Mouse (Mus musculus): Measurements from ENCODE around the gene Nr1d1.

The Nr1d1 gene

DNA sequence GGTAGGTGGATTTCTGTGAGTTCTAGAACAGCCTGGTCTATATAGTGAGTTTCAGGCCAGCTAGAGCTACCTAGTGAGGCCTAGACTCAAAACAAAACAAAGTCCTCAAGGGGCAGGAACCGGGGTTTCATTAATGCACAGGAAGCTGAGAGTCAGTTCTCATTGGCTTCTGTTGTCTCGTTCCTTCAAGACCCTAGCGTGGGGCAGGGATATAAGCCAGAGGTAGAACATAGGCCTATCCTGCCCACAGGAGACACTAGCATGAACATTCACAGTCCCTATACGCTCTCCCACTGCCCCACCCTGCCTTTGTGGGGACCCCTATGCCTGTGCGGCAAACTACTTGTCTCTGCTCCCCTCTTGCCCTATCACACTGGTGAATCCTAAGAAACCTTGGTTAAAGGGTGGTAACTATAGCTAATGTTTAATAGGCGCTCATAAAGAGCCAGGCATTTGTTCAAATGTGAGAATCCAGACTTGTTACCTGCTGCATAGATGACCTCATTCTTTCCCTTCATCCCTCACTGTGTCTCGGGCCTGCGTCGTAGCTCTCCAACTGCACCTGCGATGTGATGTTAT lies 22.5 kb downstream of the Nr1d1 start:
- no peak for DNase-seq (ENCODE audit: low spot score in 2 of 2)

DNA sequence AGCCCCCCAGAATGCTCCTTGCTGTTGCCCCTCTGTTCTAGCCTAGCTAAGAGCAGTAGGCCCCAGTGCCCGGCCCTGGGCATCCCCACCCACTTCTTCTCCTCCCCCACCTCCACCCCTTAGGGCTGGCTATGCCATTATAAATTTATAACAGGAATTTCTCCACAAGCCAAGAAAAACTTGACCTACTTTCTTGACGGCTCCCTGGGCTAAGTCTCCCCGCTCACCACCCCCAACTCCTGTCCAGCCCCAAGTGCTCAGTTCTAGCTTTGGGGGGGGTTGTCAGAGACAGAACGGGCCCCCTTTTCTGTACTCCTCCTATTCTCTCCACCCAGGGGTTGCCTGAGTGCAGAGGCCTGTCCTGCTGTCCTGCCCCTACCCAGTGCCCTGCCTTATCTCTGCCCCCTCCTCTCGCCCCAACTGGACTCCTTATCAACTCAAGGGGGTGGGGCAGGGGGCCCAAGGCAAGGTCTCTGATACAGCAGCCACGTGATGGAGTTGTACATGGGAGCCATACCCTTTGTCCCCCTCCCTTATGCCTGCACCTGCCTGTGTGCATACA lies 23.8 kb downstream of the Nr1d1 start:
- DNase-seq (ENCODE audit: low spot score in 2 of 2) = peak in 1 of 2 experiments; percentile 17

DNA sequence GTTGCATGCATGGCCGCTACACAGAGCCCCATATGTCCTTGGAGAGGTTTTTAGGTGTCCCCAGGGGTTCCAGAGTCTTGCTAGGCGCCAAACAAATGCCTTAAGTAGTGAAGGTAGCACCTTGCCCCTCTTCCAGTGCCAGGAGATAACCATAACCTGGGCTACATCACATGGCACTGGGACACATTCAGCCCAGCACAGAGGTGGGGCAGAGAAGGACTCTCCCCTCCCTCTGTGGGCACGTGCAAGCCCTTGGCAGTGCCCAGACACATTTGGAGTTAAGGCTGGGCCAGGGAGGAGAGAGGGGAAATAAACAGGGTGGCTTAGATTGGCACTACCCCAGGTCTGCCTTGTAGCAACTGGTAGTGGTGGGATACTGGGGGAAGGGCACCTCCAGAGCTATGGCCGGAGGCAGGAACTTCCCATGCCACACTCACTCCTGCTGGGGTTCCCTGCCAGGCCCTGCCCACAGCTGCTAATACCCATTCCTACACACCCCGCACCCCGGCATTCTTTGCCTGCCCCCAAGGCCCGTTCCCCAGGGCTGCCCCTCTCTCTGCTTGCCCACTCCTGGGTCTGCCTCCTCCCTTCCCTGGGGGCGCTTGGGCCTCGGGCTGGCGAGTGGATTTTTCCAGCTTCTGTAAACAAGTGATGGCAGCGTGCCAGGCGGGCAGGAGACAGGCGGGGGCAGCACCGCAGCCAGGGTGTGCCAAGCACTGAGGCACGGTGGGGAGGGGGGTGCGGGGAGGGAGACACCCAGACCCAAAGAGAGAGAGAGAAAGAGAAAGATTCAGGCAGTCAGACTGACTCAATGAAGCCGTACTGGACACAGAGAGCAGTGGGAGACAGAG lies 24.6 kb downstream of the Nr1d1 start:
- peak in 1 of 2 experiments; percentile 77 for DNase-seq (ENCODE audit: low spot score in 2 of 2)

DNA sequence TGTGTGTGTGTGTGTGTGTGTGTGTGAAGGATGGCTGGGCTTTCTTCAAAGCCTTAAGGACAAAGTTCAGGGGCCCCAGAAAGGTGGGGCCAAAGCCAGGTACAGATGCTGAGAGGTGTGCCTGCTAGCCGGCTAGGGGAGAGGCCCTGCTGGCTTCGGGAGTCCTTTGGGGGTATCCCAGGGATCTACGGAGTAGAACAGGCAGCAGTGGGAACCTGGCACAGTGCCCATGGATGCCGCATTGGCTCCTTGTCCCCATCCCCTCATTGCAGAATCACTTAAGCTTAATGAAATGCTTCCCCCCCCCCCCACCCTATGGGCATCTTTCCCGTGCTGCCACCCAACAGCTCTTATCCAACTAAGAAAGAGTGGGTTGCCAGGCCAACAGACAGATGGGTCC lies 25.4 kb downstream of the Nr1d1 start:
- peak in 1 of 2 experiments; percentile 38 for DNase-seq (ENCODE audit: low spot score in 2 of 2)

DNA sequence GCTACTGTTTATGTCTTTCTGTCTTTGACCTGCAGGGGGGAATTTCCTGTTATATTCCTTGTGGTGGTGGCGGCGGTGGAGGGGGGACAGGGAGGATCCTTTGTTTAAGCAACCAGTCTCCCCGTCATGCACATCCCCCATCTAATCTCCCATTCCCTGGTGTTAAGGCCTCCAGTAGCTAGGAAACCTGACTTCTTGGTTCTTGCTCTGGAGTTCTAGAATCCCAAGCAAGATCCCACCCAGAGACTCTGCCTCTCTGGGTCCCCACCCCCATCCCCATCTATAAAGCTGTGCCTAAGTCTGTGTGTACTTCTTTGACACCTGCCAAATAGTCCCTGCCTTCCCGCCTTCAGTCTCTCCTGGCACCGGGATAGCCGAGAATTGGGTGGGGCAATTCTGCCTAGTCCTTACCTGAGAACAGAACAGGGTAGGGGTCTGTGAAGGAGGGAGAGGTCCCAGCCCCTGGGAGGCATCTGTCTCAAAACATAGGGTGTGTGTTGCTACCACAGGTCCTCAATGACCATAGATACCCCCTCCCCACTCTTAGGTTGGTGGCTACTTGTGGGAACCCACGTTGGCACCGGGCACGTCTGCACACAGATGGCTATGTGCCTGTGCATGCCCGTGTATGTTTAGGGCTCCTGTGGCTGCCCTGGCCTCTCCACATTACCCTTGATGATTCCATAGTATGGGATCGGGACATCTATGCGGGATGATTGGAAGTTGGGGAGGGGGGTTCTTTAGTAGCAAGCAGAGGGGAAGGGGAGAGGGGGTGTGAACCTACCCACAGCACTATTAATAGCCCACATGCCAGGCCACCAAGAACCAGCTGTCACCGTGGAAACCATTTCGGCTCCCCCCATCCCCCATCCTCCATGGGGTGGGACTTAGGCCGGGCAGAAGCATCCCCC lies 26.4 kb downstream of the Nr1d1 start:
- peak in 1 of 2 experiments; percentile 42 for DNase-seq (ENCODE audit: low spot score in 2 of 2)

DNA sequence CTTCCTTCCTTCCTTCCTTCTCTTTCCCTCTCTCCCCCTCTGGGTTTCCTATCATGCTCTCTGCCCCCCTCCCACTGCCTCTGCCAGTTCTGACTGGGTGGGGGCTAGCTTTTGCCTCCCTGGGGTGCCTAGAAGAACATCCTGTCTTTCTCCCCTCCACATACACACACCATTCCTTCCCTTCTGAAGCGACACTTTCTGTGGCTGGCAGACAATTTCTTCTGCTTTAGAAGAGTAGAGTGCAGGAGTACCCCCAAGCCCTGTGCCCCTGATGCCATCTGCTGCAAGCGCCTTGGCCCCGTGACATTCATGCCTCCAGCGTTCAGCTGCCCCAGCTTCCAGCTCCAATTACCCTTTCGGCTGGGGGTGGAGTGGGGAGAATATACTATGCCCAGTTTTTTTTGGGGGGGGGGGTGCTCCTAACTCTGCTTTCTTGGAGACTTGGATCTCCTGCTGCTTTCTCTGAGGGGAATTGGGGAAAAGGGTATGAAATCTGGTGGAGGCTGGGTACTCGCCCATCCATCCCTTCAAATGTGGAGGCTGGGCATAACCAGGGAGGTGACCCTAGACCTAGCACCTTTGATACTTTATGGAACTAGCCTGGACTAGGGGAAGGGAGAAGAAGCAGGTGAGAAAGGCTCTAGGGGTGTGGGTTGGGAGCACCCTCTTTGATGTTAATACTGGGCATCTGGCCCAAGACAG lies 27.2 kb downstream of the Nr1d1 start:
- DNase-seq (ENCODE audit: low spot score in 2 of 2) = peak in 1 of 2 experiments; percentile 31

DNA sequence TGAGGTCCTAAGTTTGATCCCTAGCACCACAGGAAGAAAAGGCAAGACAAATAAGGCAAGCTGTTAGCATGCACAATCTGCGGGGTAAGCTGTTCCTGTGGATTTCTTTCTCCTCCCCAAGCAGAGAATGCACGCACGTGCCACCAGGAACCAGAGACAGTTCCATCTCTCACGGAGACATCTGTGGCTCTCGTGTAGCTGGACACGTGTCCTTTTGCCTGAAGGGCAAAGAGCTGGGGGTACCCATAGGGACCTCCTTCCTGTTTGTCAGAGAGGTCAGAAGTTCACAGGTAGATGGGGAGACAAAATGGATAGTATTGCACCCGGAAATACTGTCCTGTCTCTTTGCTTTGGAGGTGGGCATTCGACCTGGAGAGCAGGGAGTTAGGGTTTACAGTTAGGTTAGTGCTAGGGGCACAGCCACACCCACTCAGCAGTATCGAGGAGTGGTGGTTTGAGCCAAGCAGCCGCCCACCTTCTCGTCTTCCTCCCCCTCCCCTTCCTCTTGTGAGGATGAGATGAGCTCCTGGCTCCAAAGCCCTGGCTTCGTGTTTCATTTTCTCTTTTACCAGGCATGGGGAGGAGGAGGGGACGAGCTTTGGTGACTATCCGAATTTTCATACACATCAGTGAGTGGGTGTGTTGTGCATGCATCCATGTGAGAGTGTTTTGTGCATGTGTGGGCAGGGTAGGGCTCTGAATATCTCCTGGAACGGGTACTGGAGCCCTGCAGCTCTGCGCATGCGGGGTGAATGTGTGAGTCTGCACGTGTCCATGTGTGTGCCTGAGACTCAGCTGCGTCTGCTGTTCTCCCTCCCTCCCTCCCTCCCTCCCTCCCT lies 28.1 kb downstream of the Nr1d1 start:
- DNase-seq (ENCODE audit: low spot score in 2 of 2) = peak; percentile 84 to 93

DNA sequence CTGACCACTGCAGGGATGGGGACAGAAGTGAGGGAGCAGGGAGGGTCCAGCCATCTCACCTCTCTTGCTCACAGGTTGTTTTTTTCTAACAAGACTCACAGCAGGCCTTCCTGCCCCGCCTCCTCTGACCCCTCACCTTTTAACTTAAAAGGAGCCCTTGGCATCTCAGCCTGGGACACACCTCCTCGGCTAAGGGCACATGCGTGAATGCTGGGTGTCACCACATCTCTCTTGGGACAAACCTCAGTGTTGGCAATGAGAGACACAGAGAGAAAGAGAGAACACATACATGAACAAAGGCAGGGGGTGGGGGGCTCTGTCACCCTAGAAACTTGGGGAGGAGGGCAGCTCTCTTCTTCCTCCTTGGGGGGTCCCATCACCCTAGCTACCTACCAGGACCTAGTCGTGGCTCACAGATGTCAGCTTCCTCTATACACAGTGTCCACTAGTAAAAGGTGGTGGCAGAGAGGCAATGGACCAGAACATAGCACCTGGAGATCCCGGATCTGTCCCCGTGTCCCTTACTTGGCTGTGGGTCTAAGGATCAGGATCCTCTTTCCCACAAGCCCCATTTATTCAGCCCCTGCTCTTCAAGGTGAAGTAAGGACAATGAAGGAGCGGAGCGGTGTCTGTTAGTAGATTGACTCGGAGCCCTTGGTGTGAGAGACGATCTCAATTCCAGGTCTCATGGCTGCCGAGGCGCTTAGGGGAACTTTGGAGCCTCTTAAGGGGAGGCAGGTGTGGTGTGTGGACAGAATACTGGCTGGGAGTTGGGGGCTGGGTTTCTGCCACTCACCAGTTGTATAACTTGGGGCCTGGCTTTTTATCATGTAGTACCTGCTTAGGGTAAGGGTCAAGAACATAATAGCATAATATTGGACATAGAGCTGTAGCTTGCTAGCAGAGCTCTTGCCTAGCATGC lies 28.9 kb downstream of the Nr1d1 start:
- DNase-seq (ENCODE audit: low spot score in 2 of 2) = peak in 1 of 2 experiments; percentile 19

DNA sequence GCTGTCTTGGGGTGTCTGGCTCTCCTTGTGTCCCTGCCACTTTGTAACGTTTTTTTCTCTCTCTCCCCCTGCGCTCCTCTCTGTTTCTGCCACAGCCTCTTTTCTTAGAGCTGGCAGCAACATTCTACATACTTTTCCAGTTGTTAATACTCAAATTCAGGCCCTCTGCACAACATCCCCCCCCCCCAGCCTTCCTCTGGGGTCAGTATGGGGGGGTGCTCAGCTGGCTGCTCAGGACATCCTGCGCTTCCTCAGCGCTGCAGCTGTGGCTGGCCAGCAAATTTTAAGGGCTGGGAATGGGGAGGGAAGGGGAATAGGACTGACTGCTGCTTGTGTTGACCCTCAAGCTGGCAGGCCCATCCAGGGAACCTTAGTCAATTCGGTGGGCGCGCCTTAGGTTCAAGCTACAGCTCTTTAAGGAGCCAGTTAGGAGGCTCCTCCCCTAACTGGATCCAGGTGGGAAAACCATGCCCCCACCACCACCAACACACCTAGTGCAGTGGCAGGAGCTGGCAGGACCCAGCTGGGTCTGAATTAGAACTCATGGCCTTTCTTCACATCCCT lies 30.6 kb downstream of the Nr1d1 start:
- no peak for DNase-seq (ENCODE audit: low spot score in 2 of 2)

DNA sequence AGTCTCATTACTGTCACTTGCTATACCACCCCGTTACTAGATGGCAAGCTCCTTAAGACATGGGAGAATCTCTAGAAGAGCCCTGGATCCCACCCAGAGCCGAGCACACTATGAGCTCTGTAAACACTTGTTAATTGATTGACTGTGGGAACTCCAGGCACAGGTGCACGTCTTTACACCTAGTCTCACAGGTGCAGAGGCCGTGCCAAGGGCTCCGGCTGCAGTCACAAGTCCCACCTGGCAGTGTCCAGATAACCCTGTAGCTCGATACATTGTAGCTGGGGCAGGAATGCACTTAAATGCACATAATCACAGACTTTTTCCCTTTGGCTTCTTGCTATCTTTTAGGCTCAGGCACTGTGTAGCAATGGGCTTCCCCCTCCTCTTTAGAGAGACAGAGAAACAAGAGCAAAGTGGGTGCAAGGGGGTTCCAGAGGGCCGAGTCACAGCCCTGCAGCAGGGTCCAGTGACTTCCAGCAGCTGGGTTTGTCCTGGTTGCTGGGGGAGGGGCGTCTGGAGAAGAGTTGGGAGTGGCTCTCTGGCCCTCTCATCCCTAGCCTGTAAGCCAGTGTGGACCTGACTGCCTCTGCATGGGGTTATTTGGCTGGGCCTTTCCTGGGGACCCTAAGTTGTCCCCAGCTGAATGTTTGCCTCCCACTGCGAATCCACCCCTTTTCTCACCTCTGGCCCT lies 31.3 kb downstream of the Nr1d1 start:
- peak in 1 of 2 experiments; percentile 39 for DNase-seq (ENCODE audit: low spot score in 2 of 2)

DNA sequence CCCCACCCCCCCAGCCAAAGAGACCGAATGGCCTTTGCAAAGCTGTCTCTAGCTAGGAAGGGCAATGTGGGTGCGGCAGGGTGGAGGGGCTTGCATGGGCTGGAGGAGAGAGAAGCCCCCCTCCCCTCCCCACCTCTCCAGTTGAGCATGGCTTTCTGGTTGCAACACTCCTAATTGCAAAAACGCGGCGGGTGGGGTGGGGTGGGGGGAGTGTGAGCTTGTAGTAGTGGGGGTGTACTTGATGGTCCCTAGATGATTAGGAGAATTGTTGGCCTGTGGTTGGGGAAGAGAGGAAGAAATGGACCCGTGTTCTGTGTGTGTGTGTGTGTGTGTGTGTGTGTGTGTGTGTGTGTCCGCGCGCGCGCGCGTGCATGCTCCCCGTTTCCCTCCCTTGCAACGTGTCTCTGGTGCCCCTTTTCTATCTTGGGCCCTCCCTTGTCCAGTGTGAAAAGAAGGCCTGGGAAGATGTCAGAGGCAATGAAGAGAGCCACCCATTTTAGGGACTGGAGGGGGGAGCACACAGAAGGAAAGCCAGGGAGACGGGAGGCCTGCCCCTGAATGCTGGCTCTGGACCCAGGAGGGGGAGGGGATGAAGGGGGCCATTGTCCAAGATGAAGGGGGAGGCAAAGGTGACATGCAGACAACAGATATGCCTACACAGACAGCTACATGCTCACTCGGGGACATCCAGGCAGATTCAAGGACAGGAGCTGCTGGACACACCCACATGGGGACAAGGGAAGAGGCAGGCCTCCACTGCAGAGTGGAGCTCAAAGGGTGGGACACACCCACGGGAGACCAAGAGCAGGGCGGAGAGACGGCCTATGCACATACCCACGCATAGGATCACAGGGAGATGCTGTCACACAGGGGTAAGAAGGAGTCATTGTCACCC lies 32.5 kb downstream of the Nr1d1 start:
- peak in 1 of 2 experiments; percentile 56 for DNase-seq (ENCODE audit: low spot score in 2 of 2)

DNA sequence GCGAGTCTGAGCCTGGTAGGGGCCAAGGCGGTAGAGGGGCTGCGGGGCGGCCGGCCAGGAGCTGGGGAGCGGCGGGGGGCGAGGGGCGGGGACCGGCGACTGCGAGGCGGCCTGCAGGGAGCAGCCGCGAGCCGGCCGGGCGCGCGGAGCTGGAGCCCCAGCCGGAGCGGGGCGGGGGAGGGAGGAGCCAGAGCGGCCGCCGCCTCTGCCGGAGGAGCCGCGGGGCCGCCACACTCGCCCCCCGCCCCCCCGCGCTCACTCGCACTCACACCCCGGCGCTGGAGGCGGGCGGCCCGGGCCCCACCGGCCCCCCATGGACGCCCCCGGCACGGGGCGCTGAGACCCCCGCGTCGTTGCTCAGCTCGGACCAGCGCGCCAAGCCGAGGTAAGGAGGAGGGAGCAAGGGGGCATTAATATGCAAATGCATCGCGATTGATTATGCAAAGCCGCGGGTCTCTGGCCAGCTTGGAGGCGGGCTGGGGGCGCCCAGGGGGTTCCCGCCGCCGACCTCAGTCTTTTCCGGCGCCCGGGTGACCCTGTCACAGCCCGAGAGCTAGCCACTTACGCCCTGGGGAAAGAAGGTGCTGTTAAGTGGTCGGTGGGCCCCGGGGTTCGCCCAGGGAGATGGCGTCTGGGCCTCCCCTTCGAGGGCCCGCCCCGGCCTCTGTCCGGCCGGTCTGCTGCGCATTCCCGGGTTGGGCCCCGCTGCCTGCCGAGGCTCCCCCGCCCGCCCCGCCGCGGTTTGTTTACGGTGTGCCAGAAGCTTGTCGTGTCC lies 33.3 kb downstream of the Nr1d1 start:
- DNase-seq (ENCODE audit: low spot score in 2 of 2) = peak in 1 of 2 experiments; percentile 63

DNA sequence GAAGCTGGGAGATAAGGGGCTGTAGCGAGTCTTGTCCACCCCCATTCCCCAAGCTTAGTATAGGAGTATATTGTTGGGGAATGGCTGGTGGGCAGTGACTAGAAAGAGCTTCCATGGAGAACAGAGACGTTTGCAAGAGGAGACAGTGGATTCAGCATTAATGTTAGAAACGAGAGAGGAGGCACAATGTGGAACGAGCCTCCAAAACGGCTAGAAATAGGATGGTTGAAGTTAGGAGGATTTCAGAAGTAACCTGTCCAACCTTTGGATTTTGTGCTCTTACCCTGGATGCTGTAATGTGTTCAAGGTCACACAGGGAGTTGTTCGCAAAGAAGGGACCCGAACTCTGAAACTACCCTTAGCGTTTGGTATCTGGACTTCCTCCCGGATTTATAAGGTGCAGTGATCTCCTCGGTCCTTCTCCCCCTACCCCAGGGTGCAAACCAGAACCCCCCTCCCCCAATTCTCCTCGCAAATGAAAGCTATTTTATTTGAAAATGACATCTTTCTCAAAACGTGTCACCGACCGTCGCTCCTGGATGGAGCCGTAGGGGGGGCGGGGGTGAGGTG lies 34.0 kb downstream of the Nr1d1 start:
- DNase-seq (ENCODE audit: low spot score in 2 of 2) = no peak

DNA sequence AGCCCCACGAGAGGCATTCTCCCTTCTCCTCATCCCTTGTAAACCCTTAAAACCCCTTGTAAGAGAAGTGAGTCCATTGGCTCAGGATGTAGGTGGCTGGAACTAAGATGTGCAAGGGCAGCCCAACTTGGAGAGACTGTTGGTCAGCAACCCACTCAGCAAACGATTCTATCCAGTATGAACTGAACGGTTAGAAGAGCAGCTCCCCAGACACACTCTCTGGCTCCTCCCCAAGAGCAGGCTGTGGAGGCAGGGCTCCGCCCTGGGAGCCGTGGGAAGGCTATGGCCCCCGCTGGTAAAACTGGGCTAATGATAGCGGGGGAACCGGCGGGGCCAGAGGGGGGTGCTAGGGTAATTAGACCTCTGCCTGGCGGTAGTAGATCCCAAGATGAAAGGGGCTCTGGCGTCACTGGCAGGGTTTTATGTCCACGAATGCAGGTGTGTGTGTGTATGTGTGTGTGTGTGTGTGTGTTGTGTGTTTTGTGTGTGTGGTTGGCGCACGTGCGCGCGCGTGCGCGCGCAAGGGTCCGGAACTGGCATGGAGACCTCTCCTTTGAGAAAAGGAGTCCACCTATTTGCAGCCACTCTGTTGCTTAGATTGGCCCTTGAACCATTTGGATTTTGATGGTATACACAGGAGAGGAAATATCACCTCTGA lies 34.6 kb downstream of the Nr1d1 start, which contains the start of gene Thra:
Gene Thra, plus strand, starts transcription at position 246 of the 658 bp plus-strand sequence.
- peak in 1 of 2 experiments; percentile 52 for DNase-seq (ENCODE audit: low spot score in 2 of 2)

DNA sequence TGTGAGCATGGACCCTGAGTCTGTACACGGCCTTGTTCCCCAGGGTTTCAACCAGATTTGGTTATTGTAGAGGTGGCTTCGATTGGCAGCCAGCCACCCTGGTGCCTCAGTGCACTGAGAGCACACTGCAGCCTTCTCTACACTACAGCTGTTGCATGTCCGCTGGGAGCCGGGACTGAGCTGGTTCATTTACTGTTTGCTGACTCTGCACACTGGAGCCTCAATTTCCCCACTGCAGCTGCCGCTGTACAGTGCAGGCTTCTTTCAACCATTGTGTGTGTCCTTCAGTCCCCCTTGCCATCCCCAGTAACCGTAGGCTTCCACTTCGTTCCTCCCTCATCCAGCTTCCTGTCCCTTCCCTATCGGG lies 35.1 kb downstream of the Nr1d1 start:
- peak in 1 of 2 experiments; percentile 39 for DNase-seq (ENCODE audit: low spot score in 2 of 2)
